Mouse (Mus musculus) thymus, adult 2 months (tissue): ENCODE results near the gene Slc35a1.

Source experiments
- CTCF ChIP-seq: fragments of 200-500 bp; IDR thresholded peaks from 2 replicates; pipeline ENCODE4 v1.5.1; 2012; ENCODE audit warnings: mild to moderate bottlenecking, control low read depth, low read length, moderate library complexity, borderline replicate concordance; ENCODE audit not compliant: control insufficient read depth, poor library complexity, insufficient read depth; ENCODE audit errors: extremely low read depth
- POLR2A ChIP-seq: fragments of 200-500 bp; IDR thresholded peaks from 2 replicates; pipeline ENCODE4 v1.6.1; 2012; ENCODE audit warnings: mild to moderate bottlenecking, low read length, control low read depth, moderate library complexity; ENCODE audit not compliant: control insufficient read depth, poor library complexity, insufficient read depth; ENCODE audit errors: extremely low read depth

DNA sequence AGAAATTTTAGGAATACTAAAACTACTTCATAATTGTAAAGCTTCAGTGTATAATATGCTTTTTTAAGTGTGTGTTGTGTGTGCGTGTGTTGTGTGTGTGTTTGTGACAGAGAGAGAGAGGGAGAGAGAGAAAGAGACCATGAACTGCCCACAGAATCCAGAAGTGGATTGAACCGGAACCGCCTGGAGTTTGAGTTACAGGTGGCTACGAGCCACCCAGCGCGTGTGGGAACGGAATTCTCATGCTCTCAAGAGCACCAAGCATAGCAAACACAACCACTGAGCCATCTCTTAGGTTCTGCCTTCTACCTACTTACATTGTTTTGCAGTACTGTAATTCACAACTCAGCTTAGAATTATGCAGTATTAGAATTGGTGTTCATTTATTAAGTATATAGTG lies 53.1 kb downstream of the Slc35a1 start:
- TF ChIP-seq CTCF, result no peak
- TF ChIP-seq POLR2A, result no peak
